Mouse (Mus musculus) liver, adult 2 months (tissue): ENCODE results near the gene Enpp1.

Source experiments
- CTCF ChIP-seq: fragments of 200-500 bp; IDR thresholded peaks from 2 replicates; pipeline ENCODE4 v1.5.1; 2011; ENCODE audit warnings: low read depth, low read length, control low read depth
- POLR2A ChIP-seq: fragments of 200-500 bp; IDR thresholded peaks from 2 replicates; pipeline ENCODE4 v1.6.1; 2011; ENCODE audit warnings: low read length, control low read depth; ENCODE audit not compliant: insufficient read depth; ENCODE audit errors: extremely low read depth

DNA sequence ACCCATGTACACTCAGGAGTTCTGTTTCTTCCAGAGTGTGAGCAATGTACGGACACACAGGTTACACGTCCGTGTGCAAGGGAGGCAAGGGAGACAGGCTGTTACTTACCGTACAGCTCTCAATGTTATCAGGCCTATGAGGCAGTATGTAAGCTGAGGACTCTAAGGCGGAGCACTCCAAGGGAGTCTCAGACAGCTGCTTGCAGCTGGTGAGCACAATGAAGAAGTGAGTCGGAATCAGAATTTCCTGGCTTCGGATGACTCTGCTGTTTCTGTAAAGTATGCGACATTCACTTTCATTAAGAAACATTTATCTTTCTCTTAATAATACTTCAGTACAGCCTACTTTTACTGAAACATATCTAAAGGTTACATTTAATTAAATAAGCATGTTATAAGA, 66.8 kb downstream of the Enpp1 start:
- no peak for TF ChIP-seq CTCF
- no peak for TF ChIP-seq POLR2A
